Mouse (Mus musculus) hindbrain, postnatal 0 days (tissue): ENCODE measurements around the gene Nedd8. TPM values are rescaled to one million over a fixed set of nuclear protein-coding genes. Genes with fewer than 3 reads are reported as not detected.

Source experiments
- ATAC-seq: fragments of 200-750 bp; cut with Nextera tagmentation; 2 replicates; pipeline ENCODE4 v1.8.0; 2017; ENCODE audit warnings: mild to moderate bottlenecking, moderate TSS enrichment, moderate library complexity
- DNase-seq: peaks from one replicate; pipeline ENCODE4 v3.0.0-alpha.2; 2015; ENCODE audit warnings: low spot score
- H3K27ac ChIP-seq: fragments of 300-500 bp; sonication (generic); 2 replicates; pipeline ENCODE4 v1.5.1; 2014; ENCODE audit warnings: mild to moderate bottlenecking
- H3K27me3 ChIP-seq: fragments of 300-500 bp; sonication (generic); 2 replicates; pipeline ENCODE4 v1.6.1; 2014; ENCODE audit warnings: low read length, mixed read lengths; ENCODE audit not compliant: insufficient read depth
- H3K36me3 ChIP-seq: fragments of 300-500 bp; sonication (generic); 2 replicates; pipeline ENCODE4 v1.6.1; 2014; ENCODE audit warnings: low read length, mixed read lengths; ENCODE audit not compliant: insufficient read depth
- H3K4me1 ChIP-seq: fragments of 300-500 bp; sonication (generic); 2 replicates; pipeline ENCODE4 v1.6.1; 2014; ENCODE audit warnings: antibody characterized with exemption, low read length, mixed read lengths; ENCODE audit not compliant: insufficient read depth
- H3K4me2 ChIP-seq: fragments of 300-500 bp; sonication (generic); 2 replicates; pipeline ENCODE4 v1.6.1; 2014; ENCODE audit warnings: low read depth, mild to moderate bottlenecking, low read length, moderate library complexity, mixed read lengths
- H3K4me3 ChIP-seq: fragments of 300-500 bp; sonication (generic); 2 replicates; pipeline ENCODE4 v1.5.1; 2014; ENCODE audit warnings: low read length
- H3K9ac ChIP-seq: fragments of 300-500 bp; sonication (generic); replicated peaks from 2 replicates; pipeline ENCODE4 v1.6.1; 2014; ENCODE audit warnings: mild to moderate bottlenecking, low read length, moderate library complexity, mixed read lengths
- H3K9me3 ChIP-seq: fragments of 300-500 bp; sonication (generic); 2 replicates; pipeline ENCODE4 v1.6.1; 2016; ENCODE audit warnings: low read length, mixed read lengths
- CTCF ChIP-seq: IDR thresholded peaks from 2 replicates; pipeline ENCODE4 v1.5.1; 2016; ENCODE audit warnings: antibody characterized with exemption, control low read depth, low read depth
- WGBS: fragments of 180-500 bp; shearing (Covaris S2); extraction: QIAGEN DNeasy Blood & Tissue Kit; methylation state at CpG from one replicate; pipeline ENCODE4 v1.1.7; 2014; 5-methylcytosine and 5-hydroxymethylcytosine counted together
- polyA plus RNA-seq: library from polyadenylated mRNA; unstranded; fragments of >200 nt; fragmentation: Nextera tagmentation; extraction: Ambion mirVana; gene quantifications from 2 replicates; pipeline ENCODE4 v1.2.1, GENCODE M21; 2015
- total RNA-seq: library from RNA; depleted of rRNA; stranded (reverse); fragments of >200 nt; gene quantifications from 2 replicates; pipeline ENCODE4 v1.2.3, GENCODE M21; 2014

Nedd8 gene
- total and polyA plus RNA-seq, 2 experiments from 2014 or later = 143 to 629 TPM

- DNase-seq (no peak), ATAC-seq (no peak)
- TF ChIP-seq CTCF = no peak
- 47% methylated on average over 6 of the region's 6 CpGs for WGBS
- Histone ChIP-seq H3K4me3 (no peak overlapping the region), H3K27me3 (0 out of 2 replicates have a peak, but pooled peaks cover 5% of the 10 kb centered on the region), H3K36me3 (0 out of 2 replicates have a peak, but pooled peaks cover 3% of the 10 kb centered on the region), H3K9ac (no peak overlapping the region), H3K9me3 (no peaks in the 10 kb centered on the region), H3K27ac (no peak overlapping the region), H3K4me2 (no peak overlapping the region), H3K4me1 (no peaks in the 10 kb centered on the region; the same call in 1 of the 2 replicates)
These were observed 43.0 kb upstream of the Nedd8 start for GRCm38 (mm10) chr14:55714893-55715292.

- no peak for TF ChIP-seq CTCF
- 0 out of 2 replicates have a peak, but pooled peaks cover 3% of the 10 kb centered on the region for H3K36me3 ChIP-seq
- H3K27ac ChIP-seq = no peak within 1 kb of the TSS
- H3K27me3 ChIP-seq = 0 out of 2 replicates have a peak, but pooled peaks cover 5% of the 10 kb centered on the region
- H3K9me3 ChIP-seq = no peaks in the 10 kb centered on the region
- WGBS = 34% methylated on average over 4 of the region's 4 CpGs
- ATAC-seq (no peak), DNase-seq (no peak)
- no peaks in the 10 kb centered on the region; the same call in 1 of the 2 replicates for H3K4me1 ChIP-seq
- no peak within 1 kb of the TSS for H3K4me2 ChIP-seq
- no peak within 1 kb of the TSS for H3K4me3 ChIP-seq
- no peak within 1 kb of the TSS for H3K9ac ChIP-seq
These were observed 41.8 kb upstream of the Nedd8 start, which contains the start of gene Tgm1 for GRCm38 (mm10) chr14:55713729-55714122. Gene Tgm1 (minus strand): TSS chr14:55713926.

DNA sequence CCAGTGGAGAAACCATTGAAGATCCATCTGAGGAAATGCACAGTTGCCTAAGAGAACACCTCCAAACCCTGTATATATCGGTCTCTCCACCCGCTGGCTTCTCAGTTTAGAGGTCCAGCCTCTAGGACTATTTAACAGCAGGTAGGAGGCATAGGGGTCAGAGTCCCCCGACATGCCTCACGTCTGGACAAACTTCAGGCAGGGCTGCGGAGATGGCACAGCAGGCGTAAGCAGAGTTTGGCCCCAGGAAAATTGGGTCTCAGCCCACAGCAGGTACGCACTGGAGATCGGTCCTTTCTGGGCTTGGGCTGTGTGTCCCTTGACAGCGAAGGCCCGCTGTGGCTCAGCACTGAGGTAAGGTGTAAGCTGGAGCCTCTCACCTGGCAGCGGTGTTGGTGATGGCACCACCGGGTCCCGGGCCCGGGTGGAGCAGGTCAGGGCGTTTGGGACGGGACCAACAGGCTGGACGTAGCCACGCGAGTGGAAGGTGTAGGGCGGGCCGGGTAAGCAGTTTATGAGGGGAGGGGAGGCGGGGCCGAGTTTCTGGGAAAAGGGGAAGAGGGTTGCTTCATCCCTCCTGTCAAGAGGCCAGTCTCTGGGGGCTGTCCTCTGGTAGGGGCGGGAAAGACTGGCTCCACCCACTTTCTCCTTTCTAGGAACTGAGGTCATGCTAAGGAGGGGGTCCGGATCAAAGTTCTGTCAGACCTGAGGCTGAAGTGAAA, 41.2 kb upstream of the Nedd8 start:
- ATAC-seq (no peak), DNase-seq (no peak)
- Histone ChIP-seq H3K4me1 (no peaks in the 10 kb centered on the region; the same call in 1 of the 2 replicates), H3K9me3 (no peaks in the 10 kb centered on the region), H3K27ac (no peak overlapping the region), H3K4me3 (no peak overlapping the region), H3K9ac (no peak overlapping the region), H3K36me3 (no peaks in the 10 kb centered on the region), H3K27me3 (0 out of 2 replicates have a peak, but pooled peaks cover 5% of the 10 kb centered on the region), H3K4me2 (no peak overlapping the region)
- 15% methylated on average over 25 of the region's 25 CpGs for WGBS
- no peak for TF ChIP-seq CTCF

DNA sequence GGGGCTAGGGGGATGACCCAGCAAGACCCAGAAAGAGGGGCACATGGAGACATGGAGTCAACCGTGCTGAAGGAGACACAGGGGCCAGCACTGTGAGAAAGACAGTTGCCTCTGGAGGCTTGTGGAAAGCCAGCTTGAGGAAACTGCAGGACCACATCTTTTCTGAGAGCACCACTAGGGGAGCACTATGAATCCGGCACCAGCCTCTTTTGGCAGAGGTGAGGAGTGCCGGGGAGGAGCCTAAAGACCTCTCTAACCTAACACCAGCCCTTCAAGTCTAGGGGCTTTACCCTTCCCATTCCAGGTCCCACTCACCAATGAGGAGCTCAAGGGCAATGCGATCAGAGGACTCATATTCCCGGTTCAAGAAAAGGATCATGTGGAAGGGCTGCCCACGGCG, 39.9 kb upstream of the Nedd8 start:
- H3K4me1 ChIP-seq = no peaks in the 10 kb centered on the region; the same call in 1 of the 2 replicates
- H3K4me3 ChIP-seq = no peak overlapping the region
- WGBS = 85% methylated on average over 7 of the region's 7 CpGs
- 0 out of 2 replicates have a peak, but pooled peaks cover 5% of the 10 kb centered on the region for H3K27me3 ChIP-seq
- H3K36me3 ChIP-seq = no peaks in the 10 kb centered on the region
- H3K27ac ChIP-seq = no peak overlapping the region
- ATAC-seq = no peak
- no peaks in the 10 kb centered on the region for H3K9me3 ChIP-seq
- no peak for TF ChIP-seq CTCF
- no peak overlapping the region for H3K9ac ChIP-seq
- H3K4me2 ChIP-seq = no peak overlapping the region
- no peak for DNase-seq

- Histone ChIP-seq H3K9me3 (no peaks in the 10 kb centered on the region), H3K36me3 (no peaks in the 10 kb centered on the region), H3K9ac (no peak overlapping the region), H3K27ac (no peak overlapping the region), H3K4me1 (no peaks in the 10 kb centered on the region; the same call in 1 of the 2 replicates), H3K4me2 (no peak overlapping the region), H3K4me3 (no peak overlapping the region), H3K27me3 (0 out of 2 replicates have a peak, but pooled peaks cover 5% of the 10 kb centered on the region)
- no peak for DNase-seq
- 91% methylated on average over 4 of the region's 4 CpGs for WGBS
- ATAC-seq = no peak
- TF ChIP-seq CTCF = no peak
These were observed 37.6 kb upstream of the Nedd8 start for GRCm38 (mm10) chr14:55709509-55709908.

DNA sequence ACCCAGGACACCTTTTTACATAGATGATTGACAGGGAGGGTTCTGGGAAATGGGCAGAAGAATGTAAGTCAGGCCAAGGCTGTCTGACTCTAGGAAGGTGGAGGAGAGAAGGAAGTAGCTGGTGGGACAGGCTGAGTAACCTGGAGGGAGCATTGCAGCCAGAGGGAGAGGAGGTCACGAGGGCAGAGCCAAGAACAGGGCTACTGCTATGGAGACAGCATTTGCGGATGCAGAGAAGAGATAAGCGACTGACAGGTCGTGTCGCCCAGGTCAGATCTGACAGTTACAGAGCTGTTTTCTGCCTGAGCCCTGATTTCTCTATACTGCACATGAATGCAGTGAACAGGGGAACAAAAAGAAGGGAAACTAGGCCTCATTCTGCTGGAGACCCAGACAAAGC, 35.5 kb upstream of the Nedd8 start:
- no peak for TF ChIP-seq CTCF
- 82% methylated on average over 5 of the region's 5 CpGs for WGBS
- DNase-seq (no peak), ATAC-seq (no peak)
- no peaks in the 10 kb centered on the region for H3K4me1 ChIP-seq
- H3K4me3 ChIP-seq = no peak overlapping the region
- no peak overlapping the region for H3K9ac ChIP-seq
- no peaks in the 10 kb centered on the region for H3K9me3 ChIP-seq
- H3K36me3 ChIP-seq = no peaks in the 10 kb centered on the region
- no peak overlapping the region for H3K27ac ChIP-seq
- no peak overlapping the region for H3K4me2 ChIP-seq
- 0 out of 2 replicates have a peak, but pooled peaks cover 1% of the 10 kb centered on the region for H3K27me3 ChIP-seq
